Mouse (Mus musculus): ENCODE data around the gene Epha4. TPM values are rescaled to one million over a fixed set of nuclear protein-coding genes. Genes with fewer than 3 reads are reported as not detected.

The Epha4 gene
- not detected in 2 replicates for total RNA-seq (2014; fragmentation: Nextera tagmentation)
- 0.11 and 0.17 TPM in 2 replicates for total RNA-seq (2017)
- not detected in 2 replicates for polyA plus RNA-seq (2012)

GRCm38 (mm10) chr1:77514963-77515650 is at the start of gene Epha4:
TSS of gene Epha4 (minus strand) at chr1:77515088.
- Histone ChIP-seq H3K4me3 (ENCODE audit: low read depth, low read length) (peak within 1 kb of the TSS; percentile 17; the same call in 1 of the 2 replicates), H3K4me1 (ENCODE audit: insufficient read depth, low read depth, low read length) (no peaks in the 10 kb centered on the region), H3K27me3 (ENCODE audit: insufficient read depth, low read length) (no peaks in the 10 kb centered on the region), H3K9me3 (replicated peaks) (peaks cover 66% of the 10 kb centered on the region), H3K36me3 (replicated peaks) (no peaks in the 10 kb centered on the region)
- DNase-seq (ENCODE audit: low spot score) (no peak), ATAC-seq (ENCODE audit: extremely low read depth, insufficient number of reproducible peaks, low FRiP score, poor library complexity, severe bottlenecking) (no peak)
- TF ChIP-seq GATA1 (IDR thresholded peaks at IDR 0.05; ENCODE audit: borderline replicate concordance, low read length) (no peak), TAL1 (conservative IDR thresholded peaks at IDR 0.05; ENCODE audit: low read depth, low read length) (no peak), GATA2 (IDR thresholded peaks at IDR 0.05; ENCODE audit: borderline replicate concordance, low read depth, low read length) (no peak), CTCF (IDR thresholded peaks at IDR 0.05; ENCODE audit: low read depth, low read length) (no peak), POLR2AphosphoS5 (IDR thresholded peaks at IDR 0.05; ENCODE audit: insufficient replicate concordance, low read depth, low read length) (no peak)

- Histone ChIP-seq H3K36me3 (replicated peaks) (no peaks in the 10 kb centered on the region), H3K4me1 (ENCODE audit: insufficient read depth, low read depth, low read length) (no peaks in the 10 kb centered on the region), H3K27me3 (ENCODE audit: insufficient read depth, low read length) (no peaks in the 10 kb centered on the region), H3K4me3 (ENCODE audit: low read depth, low read length) (no peak overlapping the region), H3K9me3 (replicated peaks) (peaks cover 30% of the 10 kb centered on the region)
- TF ChIP-seq POLR2AphosphoS5 (IDR thresholded peaks at IDR 0.05; ENCODE audit: insufficient replicate concordance, low read depth, low read length) (no peak), TAL1 (conservative IDR thresholded peaks at IDR 0.05; ENCODE audit: low read depth, low read length) (no peak)
- ATAC-seq (ENCODE audit: extremely low read depth, insufficient number of reproducible peaks, low FRiP score, poor library complexity, severe bottlenecking) (no peak), DNase-seq (ENCODE audit: low spot score) (no peak)
Measured at GRCm38 (mm10) chr1:77556199-77556598, 41.3 kb upstream of the Epha4 start.

- H3K9me3 ChIP-seq (replicated peaks), result peaks cover 27% of the 10 kb centered on the region
- ATAC-seq (ENCODE audit: extremely low read depth, insufficient number of reproducible peaks, low FRiP score, poor library complexity, severe bottlenecking), result no peak
- H3K4me3 ChIP-seq (ENCODE audit: low read depth, low read length), result no peak overlapping the region
- no peaks in the 10 kb centered on the region for H3K4me1 ChIP-seq (ENCODE audit: insufficient read depth, low read depth, low read length)
- no peak for TF ChIP-seq GATA2 (IDR thresholded peaks at IDR 0.05; ENCODE audit: borderline replicate concordance, low read depth, low read length)
- H3K27me3 ChIP-seq (ENCODE audit: insufficient read depth, low read length), result no peaks in the 10 kb centered on the region
- no peak for DNase-seq (ENCODE audit: low spot score)
- no peaks in the 10 kb centered on the region for H3K36me3 ChIP-seq (replicated peaks)
Measured at GRCm38 (mm10) chr1:77551927-77552326, 37.0 kb upstream of the Epha4 start.

GRCm38 (mm10) chr1:77545722-77546121 is 30.8 kb upstream of the Epha4 start:
- Histone ChIP-seq H3K36me3 (replicated peaks) (no peaks in the 10 kb centered on the region), H3K4me1 (ENCODE audit: insufficient read depth, low read depth, low read length) (no peaks in the 10 kb centered on the region), H3K9me3 (replicated peaks) (peaks cover 24% of the 10 kb centered on the region), H3K4me3 (ENCODE audit: low read depth, low read length) (no peak overlapping the region), H3K27me3 (ENCODE audit: insufficient read depth, low read length) (no peaks in the 10 kb centered on the region)
- ATAC-seq (ENCODE audit: extremely low read depth, insufficient number of reproducible peaks, low FRiP score, poor library complexity, severe bottlenecking) (no peak), DNase-seq (ENCODE audit: low spot score) (no peak)
- TF ChIP-seq TAL1 (conservative IDR thresholded peaks at IDR 0.05; ENCODE audit: low read depth, low read length) (no peak), CTCF (IDR thresholded peaks at IDR 0.05; ENCODE audit: low read depth, low read length) (no peak), GATA2 (IDR thresholded peaks at IDR 0.05; ENCODE audit: borderline replicate concordance, low read depth, low read length) (no peak), GATA1 (IDR thresholded peaks at IDR 0.05; ENCODE audit: borderline replicate concordance, low read length) (no peak), POLR2AphosphoS5 (IDR thresholded peaks at IDR 0.05; ENCODE audit: insufficient replicate concordance, low read depth, low read length) (no peak)

GRCm38 (mm10) chr1:77545035-77545434 is 30.1 kb upstream of the Epha4 start:
- Histone ChIP-seq H3K4me3 (ENCODE audit: low read depth, low read length) (no peak overlapping the region), H3K9me3 (replicated peaks) (peaks cover 21% of the 10 kb centered on the region), H3K27me3 (ENCODE audit: insufficient read depth, low read length) (no peaks in the 10 kb centered on the region), H3K4me1 (ENCODE audit: insufficient read depth, low read depth, low read length) (no peaks in the 10 kb centered on the region), H3K36me3 (replicated peaks) (no peaks in the 10 kb centered on the region)
- ATAC-seq (ENCODE audit: extremely low read depth, insufficient number of reproducible peaks, low FRiP score, poor library complexity, severe bottlenecking) (no peak), DNase-seq (ENCODE audit: low spot score) (no peak)
- no peak for TF ChIP-seq CTCF (IDR thresholded peaks at IDR 0.05; ENCODE audit: low read depth, low read length)
- no peak for TF ChIP-seq POLR2AphosphoS5 (IDR thresholded peaks at IDR 0.05; ENCODE audit: insufficient replicate concordance, low read depth, low read length)
- no peak for TF ChIP-seq GATA2 (IDR thresholded peaks at IDR 0.05; ENCODE audit: borderline replicate concordance, low read depth, low read length)
- no peak for TF ChIP-seq GATA1 (IDR thresholded peaks at IDR 0.05; ENCODE audit: borderline replicate concordance, low read length)
- no peak for TF ChIP-seq TAL1 (conservative IDR thresholded peaks at IDR 0.05; ENCODE audit: low read depth, low read length)

- DNase-seq (ENCODE audit: low spot score), result no peak
- Histone ChIP-seq H3K27me3 (ENCODE audit: insufficient read depth, low read length) (no peaks in the 10 kb centered on the region), H3K4me1 (ENCODE audit: insufficient read depth, low read depth, low read length) (no peaks in the 10 kb centered on the region), H3K36me3 (replicated peaks) (no peaks in the 10 kb centered on the region), H3K9me3 (replicated peaks) (peaks cover 25% of the 10 kb centered on the region), H3K4me3 (ENCODE audit: low read depth, low read length) (no peak overlapping the region)
- TF ChIP-seq GATA1 (IDR thresholded peaks at IDR 0.05; ENCODE audit: borderline replicate concordance, low read length) (no peak), TAL1 (conservative IDR thresholded peaks at IDR 0.05; ENCODE audit: low read depth, low read length) (no peak), POLR2AphosphoS5 (IDR thresholded peaks at IDR 0.05; ENCODE audit: insufficient replicate concordance, low read depth, low read length) (no peak), GATA2 (IDR thresholded peaks at IDR 0.05; ENCODE audit: borderline replicate concordance, low read depth, low read length) (no peak), CTCF (IDR thresholded peaks at IDR 0.05; ENCODE audit: low read depth, low read length) (no peak)
- no peak for ATAC-seq (ENCODE audit: extremely low read depth, insufficient number of reproducible peaks, low FRiP score, poor library complexity, severe bottlenecking)
Measured at GRCm38 (mm10) chr1:77544279-77544678, 29.4 kb upstream of the Epha4 start.
